Mouse (Mus musculus): ENCODE data around the gene Fam89b. TPM values are rescaled to one million over a fixed set of nuclear protein-coding genes. Genes with fewer than 3 reads are reported as not detected.
"Not testable (repeated sequence)": the region's sequence is repeated elsewhere in the genome, so short reads cannot be mapped to it uniquely, and the experiment has no call there.

Fam89b gene
- polyA plus RNA-seq, 1 experiment from 2014 or later: 143 TPM

DNA sequence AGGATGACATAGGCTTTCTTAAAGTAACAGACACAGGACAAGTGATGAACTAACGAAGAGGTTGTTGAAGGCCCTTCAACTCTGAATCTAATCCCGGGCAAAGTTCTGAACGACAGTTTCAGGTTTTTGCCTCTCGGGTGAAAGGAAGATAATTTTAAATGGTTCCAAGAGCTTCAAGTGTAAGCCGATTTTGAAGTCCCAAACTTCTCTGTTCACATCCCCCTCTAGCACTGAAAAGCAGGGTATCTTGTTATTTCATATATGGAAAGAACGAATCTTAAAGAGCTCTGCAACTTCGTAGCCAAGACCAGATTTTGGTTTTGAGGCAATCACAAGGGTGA, 40.4 kb downstream of the Fam89b start:
- WGBS: 1% methylated on average over 7 of the region's 7 CpGs
- Histone ChIP-seq H3K27me3 (no peaks in the 10 kb centered on the region), H3K4me3 (replicated peaks) (peak overlapping the region; percentile 93), H3K9ac (replicated peaks) (peak overlapping the region; percentile 94), H3K27ac (peak overlapping the region; percentile 90), H3K36me3 (peaks cover 66% of the 10 kb centered on the region), H3K4me1 (replicated peaks) (peaks cover 43% of the 10 kb centered on the region), H3K4me2 (peak overlapping the region; percentile 95), H3K9me3 (no peaks in the 10 kb centered on the region)
- no peak for ATAC-seq (ENCODE audit: insufficient number of reproducible peaks, insufficient read depth, low FRiP score, low TSS enrichment, low read depth)

- H3K9ac ChIP-seq (replicated peaks): peak within 1 kb of the TSS; percentile 94
- whole genome bisulfite sequencing: under 1% methylated on average over 69 of the region's 69 CpGs
- H3K4me1 ChIP-seq (replicated peaks): peaks cover 43% of the 10 kb centered on the region
- ATAC-seq (ENCODE audit: insufficient number of reproducible peaks, insufficient read depth, low FRiP score, low TSS enrichment, low read depth): peak; percentile 90
- H3K36me3 ChIP-seq: peaks cover 66% of the 10 kb centered on the region
- H3K4me2 ChIP-seq: peak within 1 kb of the TSS; percentile 95
- H3K27me3 ChIP-seq: no peaks in the 10 kb centered on the region
- no peaks in the 10 kb centered on the region for H3K9me3 ChIP-seq
- H3K4me3 ChIP-seq (replicated peaks): peak within 1 kb of the TSS; percentile 93
- peak within 1 kb of the TSS; percentile 90 for H3K27ac ChIP-seq
Measured at GRCm38 (mm10) chr19:5688200-5689087, 41.0 kb downstream of the Fam89b start, which contains the start of the genes Map3k11 and Pcnx3. Map3k11 (plus strand) TSS chr19:5688742. Pcnx3 (minus strand) TSS chr19:5688908.

- Histone ChIP-seq H3K4me1 (replicated peaks) (peaks cover 39% of the 10 kb centered on the region), H3K4me2 (peak overlapping the region; percentile 95), H3K9ac (replicated peaks) (peak overlapping the region; percentile 86), H3K27me3 (no peaks in the 10 kb centered on the region), H3K4me3 (replicated peaks) (peak overlapping the region; percentile 93), H3K9me3 (no peaks in the 10 kb centered on the region), H3K27ac (peak overlapping the region; percentile 90), H3K36me3 (peaks cover 66% of the 10 kb centered on the region)
- WGBS: 20% methylated on average over 9 of the region's 9 CpGs
- no peak for ATAC-seq (ENCODE audit: insufficient number of reproducible peaks, insufficient read depth, low FRiP score, low TSS enrichment, low read depth)
Measured at GRCm38 (mm10) chr19:5687738-5688137, 41.7 kb downstream of the Fam89b start.

DNA sequence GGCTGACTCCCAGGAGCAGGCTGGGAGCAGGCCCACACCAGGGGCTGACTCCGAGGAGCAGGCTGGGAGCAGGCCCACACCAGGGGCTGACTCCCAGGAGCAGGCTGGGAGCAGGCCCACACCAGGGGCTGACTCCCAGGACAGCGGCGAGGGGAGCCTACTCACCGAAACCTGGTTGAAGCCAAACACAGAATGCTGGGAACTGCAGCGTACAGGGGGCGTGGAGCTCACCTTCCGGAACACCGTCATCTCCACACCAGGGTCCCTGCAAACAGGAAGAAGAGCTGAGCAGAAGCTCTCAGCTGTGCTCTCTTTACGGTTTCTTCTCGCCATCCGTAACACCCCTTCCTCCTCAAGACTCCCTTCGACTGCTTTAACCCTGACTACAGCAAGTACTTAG, 42.5 kb downstream of the Fam89b start:
- not testable (repeated sequence) for ATAC-seq (ENCODE audit: insufficient number of reproducible peaks, insufficient read depth, low FRiP score, low TSS enrichment, low read depth); H3K27me3 ChIP-seq; H3K9me3 ChIP-seq; H3K27ac ChIP-seq; H3K9ac ChIP-seq (replicated peaks)
- Histone ChIP-seq H3K4me3 (replicated peaks) (peak overlapping the region; percentile 93), H3K4me1 (replicated peaks) (peaks cover 31% of the 10 kb centered on the region), H3K4me2 (peak overlapping the region; percentile 95), H3K36me3 (peaks cover 66% of the 10 kb centered on the region)
- 91% methylated on average over 12 of the region's 12 CpGs for WGBS

- no peak overlapping the region for H3K9ac ChIP-seq (replicated peaks)
- no peaks in the 10 kb centered on the region for H3K9me3 ChIP-seq
- H3K4me2 ChIP-seq: no peak overlapping the region
- peaks cover 66% of the 10 kb centered on the region for H3K36me3 ChIP-seq
- H3K27me3 ChIP-seq: no peaks in the 10 kb centered on the region
- ATAC-seq (ENCODE audit: insufficient number of reproducible peaks, insufficient read depth, low FRiP score, low TSS enrichment, low read depth): no peak
- H3K27ac ChIP-seq: no peak overlapping the region
- WGBS: 89% methylated on average over 13 of the region's 13 CpGs
- peaks cover 26% of the 10 kb centered on the region for H3K4me1 ChIP-seq (replicated peaks)
- H3K4me3 ChIP-seq (replicated peaks): no peak overlapping the region
Measured at GRCm38 (mm10) chr19:5686437-5686836, 43.0 kb downstream of the Fam89b start.

GRCm38 (mm10) chr19:5685861-5686260, 43.6 kb downstream of the Fam89b start:
- H3K9me3 ChIP-seq: no peaks in the 10 kb centered on the region
- H3K27ac ChIP-seq: no peak overlapping the region
- WGBS: 91% methylated on average over 11 of the region's 11 CpGs
- no peak overlapping the region for H3K4me3 ChIP-seq (replicated peaks)
- peaks cover 20% of the 10 kb centered on the region for H3K4me1 ChIP-seq (replicated peaks)
- peaks cover 66% of the 10 kb centered on the region for H3K36me3 ChIP-seq
- no peak overlapping the region for H3K9ac ChIP-seq (replicated peaks)
- H3K27me3 ChIP-seq: no peaks in the 10 kb centered on the region
- H3K4me2 ChIP-seq: no peak overlapping the region
- ATAC-seq (ENCODE audit: insufficient number of reproducible peaks, insufficient read depth, low FRiP score, low TSS enrichment, low read depth): no peak

DNA sequence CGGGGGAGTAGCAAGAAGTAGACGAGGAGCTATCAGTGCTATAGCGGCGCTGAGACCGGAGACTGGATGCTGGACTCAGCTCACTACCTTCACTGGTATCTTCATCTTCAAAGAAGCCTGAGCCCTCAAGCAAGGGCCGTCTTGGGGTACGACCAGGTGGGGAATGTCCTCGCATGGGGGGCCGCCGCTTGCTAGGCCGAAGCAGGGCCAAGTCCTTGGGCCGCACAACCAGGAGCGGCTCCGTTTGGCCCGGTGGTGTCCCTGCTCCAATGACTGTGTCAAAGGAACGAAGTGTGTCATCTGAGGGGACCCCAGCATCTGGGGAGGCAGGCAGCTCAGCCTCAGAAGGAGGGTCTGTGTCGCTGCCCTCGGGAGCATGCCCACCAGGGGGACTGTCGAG, 44.0 kb downstream of the Fam89b start:
- 92% methylated on average over 19 of the region's 19 CpGs for WGBS
- no peak for ATAC-seq (ENCODE audit: insufficient number of reproducible peaks, insufficient read depth, low FRiP score, low TSS enrichment, low read depth)
- no peak overlapping the region for H3K27ac ChIP-seq
- H3K4me1 ChIP-seq (replicated peaks): peaks cover 16% of the 10 kb centered on the region
- no peaks in the 10 kb centered on the region for H3K27me3 ChIP-seq
- no peak overlapping the region for H3K9ac ChIP-seq (replicated peaks)
- no peaks in the 10 kb centered on the region for H3K9me3 ChIP-seq
- no peak overlapping the region for H3K4me3 ChIP-seq (replicated peaks)
- no peak overlapping the region for H3K4me2 ChIP-seq
- H3K36me3 ChIP-seq: peaks cover 66% of the 10 kb centered on the region

DNA sequence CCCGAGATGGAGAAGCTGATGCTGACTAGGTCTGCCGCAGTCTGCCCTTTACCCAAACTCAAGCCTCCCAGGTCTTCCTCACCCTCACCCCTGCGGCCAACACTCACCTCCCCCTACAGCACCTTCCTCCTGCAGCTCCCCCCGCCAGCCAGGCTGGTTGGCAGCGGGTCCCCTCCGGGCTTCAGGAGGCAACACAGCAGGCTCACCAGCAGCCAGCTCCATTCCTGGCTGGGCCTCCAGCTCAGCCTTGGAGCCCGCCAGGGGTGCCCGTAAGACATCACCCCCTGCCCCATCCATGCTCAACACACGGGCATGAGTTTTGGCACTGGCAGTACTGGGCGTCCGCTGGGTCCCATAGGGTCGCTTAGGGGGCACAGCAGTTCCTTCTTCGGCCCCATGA, 44.5 kb downstream of the Fam89b start:
- Histone ChIP-seq H3K4me3 (replicated peaks) (no peak overlapping the region), H3K27ac (no peak overlapping the region), H3K36me3 (peaks cover 70% of the 10 kb centered on the region), H3K9ac (replicated peaks) (no peak overlapping the region), H3K27me3 (no peaks in the 10 kb centered on the region), H3K4me2 (no peak overlapping the region), H3K4me1 (replicated peaks) (peaks cover 11% of the 10 kb centered on the region), H3K9me3 (no peaks in the 10 kb centered on the region)
- ATAC-seq (ENCODE audit: insufficient number of reproducible peaks, insufficient read depth, low FRiP score, low TSS enrichment, low read depth): no peak
- 92% methylated on average over 13 of the region's 13 CpGs for WGBS

DNA sequence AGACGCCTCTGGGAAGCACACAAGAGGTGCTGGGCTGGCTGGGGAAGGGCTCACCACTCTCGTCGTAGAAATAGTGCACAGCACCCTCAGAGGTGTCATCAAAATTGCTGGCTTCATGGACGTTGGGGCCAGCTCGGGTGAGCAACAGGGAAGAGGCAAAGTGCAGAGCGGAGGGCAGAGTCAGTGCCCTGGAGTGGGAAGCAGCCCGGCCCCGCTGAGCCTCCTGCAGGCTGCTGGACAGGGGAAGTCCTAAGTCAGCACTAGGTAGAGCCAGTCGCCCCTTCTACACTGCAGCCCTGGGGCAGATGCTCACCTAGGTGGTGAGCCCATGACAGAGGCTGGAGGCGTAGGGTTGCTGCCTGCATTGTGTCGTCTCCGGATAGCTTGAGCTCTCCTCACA, 45.2 kb downstream of the Fam89b start:
- no peak overlapping the region for H3K4me2 ChIP-seq
- H3K36me3 ChIP-seq: peaks cover 78% of the 10 kb centered on the region
- no peak overlapping the region for H3K4me3 ChIP-seq (replicated peaks)

GRCm38 (mm10) chr19:5680432-5680831, 49.0 kb downstream of the Fam89b start:
- Histone ChIP-seq H3K4me1 (replicated peaks) (no peaks in the 10 kb centered on the region), H3K4me2 (no peak overlapping the region), H3K4me3 (replicated peaks) (no peak overlapping the region), H3K27ac (no peak overlapping the region), H3K36me3 (peaks cover 95% of the 10 kb centered on the region), H3K9ac (replicated peaks) (no peak overlapping the region; the same call in 1 of the 2 replicates), H3K9me3 (no peaks in the 10 kb centered on the region), H3K27me3 (no peaks in the 10 kb centered on the region)
- 84% methylated on average over 4 of the region's 4 CpGs for WGBS
- ATAC-seq (ENCODE audit: insufficient number of reproducible peaks, insufficient read depth, low FRiP score, low TSS enrichment, low read depth): no peak

More for the DNA sequence above, 45.2 kb downstream of the Fam89b start:
- Histone ChIP-seq H3K9ac (replicated peaks) (no peak overlapping the region), H3K27me3 (no peaks in the 10 kb centered on the region), H3K9me3 (no peaks in the 10 kb centered on the region), H3K4me1 (replicated peaks) (peaks cover 10% of the 10 kb centered on the region), H3K27ac (no peak overlapping the region)
- ATAC-seq (ENCODE audit: insufficient number of reproducible peaks, insufficient read depth, low FRiP score, low TSS enrichment, low read depth): no peak
- 89% methylated on average over 12 of the region's 12 CpGs for WGBS
